Mouse (Mus musculus) stomach, adult 2 months (tissue): ENCODE measurements around the gene Ppdpf. TPM values are rescaled to one million over a fixed set of nuclear protein-coding genes. Genes with fewer than 3 reads are reported as not detected.

ENCODE experiments used
- polyA plus RNA-seq: library from polyadenylated mRNA; depleted of rRNA; stranded (reverse); fragments of >200 nt; gene quantifications from 2 replicates; pipeline ENCODE4 v1.2.3, GENCODE M21; 2012; rRNA removed

Gene Ppdpf
- polyA plus RNA-seq: 151 and 208 TPM in 2 replicates

DNA sequence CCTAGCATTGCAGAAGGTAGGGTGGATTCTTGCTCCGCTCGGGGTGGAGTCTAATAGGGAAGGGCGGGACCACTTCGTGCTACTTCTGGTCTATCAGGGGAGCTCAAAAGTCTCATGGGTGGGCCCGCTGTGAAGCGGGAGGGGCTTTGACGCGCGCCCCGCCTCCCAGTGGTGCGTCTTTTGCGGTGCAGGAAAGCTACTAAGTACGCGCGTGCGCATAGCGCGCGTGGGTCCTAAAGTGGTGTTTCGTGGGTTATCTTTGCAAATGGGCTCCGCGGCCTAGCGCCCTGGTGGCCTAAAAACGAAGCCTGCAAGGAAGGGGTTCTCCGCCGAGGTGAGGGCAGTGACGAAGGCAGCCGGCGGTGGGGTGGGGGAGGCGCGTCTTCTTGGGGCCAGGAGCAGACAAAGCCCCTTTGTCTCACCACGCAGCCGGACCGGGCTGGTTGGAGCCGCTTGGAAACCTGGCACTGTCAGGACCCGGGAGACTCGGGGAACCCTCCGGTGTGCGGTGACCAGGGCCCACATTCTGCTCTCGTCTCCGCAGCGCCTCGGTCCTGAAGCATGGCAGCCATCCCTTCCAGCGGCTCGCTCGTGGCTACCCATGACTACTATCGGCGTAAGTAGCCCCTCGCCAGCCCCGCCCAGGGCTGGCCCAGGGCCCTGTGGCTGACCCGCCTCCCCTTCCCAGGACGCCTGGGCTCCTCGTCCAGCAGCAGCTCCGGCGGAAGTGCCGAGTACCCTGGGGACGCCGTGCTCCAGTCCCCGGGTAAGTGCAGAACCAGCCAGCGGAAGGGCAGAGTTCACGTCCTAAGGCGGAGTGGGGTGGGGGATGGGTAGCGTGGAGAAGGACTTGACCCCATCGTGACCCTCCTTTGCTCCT is at the start of gene Ppdpf:
Gene Ppdpf (plus strand): TSS at position 127 of the 880 bp plus-strand sequence.

GRCm38 (mm10) chr2:181156248-181157121 is 30.6 kb upstream of the Ppdpf start, which contains the start of gene Eef1a2:
Gene Eef1a2, minus strand, starts transcription at chr2:181157014.

GRCm38 (mm10) chr2:181202422-181202821 is 15.4 kb downstream of the Ppdpf start, which contains the start of gene Ptk6:
Gene Ptk6, minus strand, starts transcription at chr2:181202789.

DNA sequence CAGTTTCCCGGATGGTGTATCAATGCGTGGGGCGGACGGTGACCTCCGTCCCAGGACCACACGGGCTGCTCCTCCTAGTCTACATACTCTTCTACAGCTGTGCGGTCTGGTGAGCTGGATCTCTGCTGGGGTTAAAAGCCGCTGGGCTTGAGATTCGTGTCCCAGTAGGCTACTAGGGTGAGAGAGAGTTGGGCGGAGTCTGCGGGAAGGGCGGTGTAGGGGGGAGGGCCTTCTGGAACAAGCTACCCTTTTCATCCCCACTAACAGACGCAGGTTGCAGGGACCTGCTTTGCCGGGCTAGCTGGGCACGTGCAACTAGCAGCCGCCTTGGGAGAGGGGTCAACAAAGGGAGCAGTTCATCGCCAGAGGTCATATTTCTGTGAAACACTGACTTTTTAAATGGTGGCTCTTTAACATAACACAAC is 26.0 kb downstream of the Ppdpf start, which contains the start of gene Srms:
Gene Srms (minus strand): TSS at position 165 of the 425 bp plus-strand sequence.

DNA sequence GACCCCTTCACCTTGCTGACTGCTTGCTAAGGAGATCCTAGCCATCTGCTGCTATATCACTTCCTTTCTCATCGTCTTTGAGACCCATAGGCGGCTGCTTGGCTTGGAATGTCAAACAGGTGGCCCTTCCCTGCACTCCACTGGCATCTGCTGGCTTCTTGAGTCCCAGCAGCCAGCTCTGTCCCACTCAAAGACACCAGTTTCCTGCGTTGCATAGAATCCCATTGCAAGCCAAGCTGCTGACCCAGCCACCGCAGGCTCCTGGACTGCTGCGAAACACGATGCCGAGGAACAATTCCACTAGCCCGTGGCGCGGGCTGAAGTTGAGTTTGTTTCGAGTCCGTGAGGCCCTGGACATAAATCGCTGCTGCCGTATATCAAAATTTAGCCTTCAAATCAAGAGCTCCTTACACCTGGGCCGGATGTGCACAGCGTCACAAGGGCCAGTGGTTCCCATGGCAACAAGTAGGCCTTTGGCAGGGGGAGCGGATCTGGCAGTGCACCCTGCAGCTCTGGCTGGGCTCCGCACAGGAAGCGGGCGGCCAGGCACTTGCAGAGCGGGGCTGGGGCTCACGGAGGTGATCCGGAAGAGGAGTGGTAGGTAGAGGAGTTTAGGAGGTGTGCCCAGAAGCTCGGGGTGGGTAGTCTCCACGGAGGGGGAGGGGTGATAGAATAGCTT is 32.6 kb downstream of the Ppdpf start, which contains the start of gene Fndc11:
Gene Fndc11 (plus strand): TSS at position 476 of the 679 bp plus-strand sequence.

Other genes with a start within 250 kb of the Ppdpf start
- 6.1 and 8.3 TPM in 2 replicates for gene Nkain4, start 232.5 kb upstream of the Ppdpf start, polyA plus RNA-seq
- 28.8 and 30.3 TPM in 2 replicates for gene Arfgap1, start 220.0 kb upstream of the Ppdpf start, polyA plus RNA-seq
- gene Col20a1, start 200.7 kb upstream of the Ppdpf start, polyA plus RNA-seq: 2.1 and 3.1 TPM in 2 replicates
- 0.01 TPM in 1 of 2 replicates, not detected in the other for gene Chrna4, start 143.7 kb upstream of the Ppdpf start, polyA plus RNA-seq
- 0.27 and 0.38 TPM in 2 replicates for gene Kcnq2, start 51.9 kb upstream of the Ppdpf start, polyA plus RNA-seq
- gene Eef1a2, start 30.2 kb upstream of the Ppdpf start, polyA plus RNA-seq: 9.4 and 9.6 TPM in 2 replicates
- 0.48 and 0.65 TPM in 2 replicates for gene Ptk6, start 15.5 kb downstream of the Ppdpf start, polyA plus RNA-seq
- gene Srms, start 25.9 kb downstream of the Ppdpf start, polyA plus RNA-seq: 1.0 and 1.5 TPM in 2 replicates
- gene Fndc11, start 32.8 kb downstream of the Ppdpf start, polyA plus RNA-seq: 0.78 and 0.85 TPM in 2 replicates
- 8.5 and 12.1 TPM in 2 replicates for gene Helz2, start 54.8 kb downstream of the Ppdpf start, polyA plus RNA-seq
- gene Gmeb2, start 100.8 kb downstream of the Ppdpf start, polyA plus RNA-seq: 8.8 and 12.7 TPM in 2 replicates
- 1.5 and 2.0 TPM in 2 replicates for gene Stmn3, start 127.3 kb downstream of the Ppdpf start, polyA plus RNA-seq
- gene Rtel1, start 132.5 kb downstream of the Ppdpf start, polyA plus RNA-seq: 10.1 and 13.0 TPM in 2 replicates
- 8.3 and 8.7 TPM in 2 replicates for gene Zgpat, start 177.7 kb downstream of the Ppdpf start, polyA plus RNA-seq
- 8.8 and 9.6 TPM in 2 replicates for gene Arfrp1, start 178.2 kb downstream of the Ppdpf start, polyA plus RNA-seq
- 58.1 and 58.4 TPM in 2 replicates for gene Lime1, start 192.8 kb downstream of the Ppdpf start, polyA plus RNA-seq